31 mouse cellular contexts compared by ENCODE assay signal in the genomic region with DNA sequence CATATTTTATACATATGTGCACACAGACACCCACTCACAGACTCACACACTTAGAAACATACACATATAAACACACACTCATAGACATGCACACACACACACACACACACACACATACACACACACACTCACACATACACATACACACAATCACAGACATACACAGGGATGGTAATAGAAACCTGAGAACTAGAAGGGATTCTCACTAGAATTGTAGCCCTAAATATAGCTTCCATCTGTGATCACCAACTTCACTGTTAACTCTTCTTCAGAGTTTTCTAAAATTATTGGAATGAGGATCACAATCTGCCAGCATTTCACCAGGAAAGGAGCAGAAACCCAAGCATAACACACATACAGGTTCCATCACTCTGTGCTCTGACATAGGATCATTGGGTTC.
"Had no signal": no experiment of that assay in that cellular context is flagged by ENCODE, and none has a peak within 500 bp of the region (broad histone marks: within the 10 kb centered on the region; RNA-seq: fewer than 3 reads in every experiment).

No protein-coding gene starts in this region.

- H3K4me1 ChIP-seq: limb, embryonic 10.5 days; limb, embryonic 12.5 days; limb, embryonic 13.5 days; limb, embryonic 15.5 days; liver, embryonic 12.5 days; liver, embryonic 13.5 days; liver, embryonic 15.5 days; lung, embryonic 15.5 days; megakaryocyte, embryonic 14.5 days; midbrain, embryonic 10.5 days; midbrain, embryonic 12.5 days; midbrain, embryonic 13.5 days; midbrain, embryonic 15.5 days had no signal

- ATAC-seq: liver, embryonic 12.5 days; liver, postnatal 0 days; lung, postnatal 0 days; midbrain, embryonic 13.5 days; midbrain, embryonic 15.5 days; midbrain, embryonic 16.5 days had no signal

- H3K27ac ChIP-seq: limb, embryonic 10.5 days; limb, embryonic 12.5 days; limb, embryonic 13.5 days; limb, embryonic 15.5 days; liver, embryonic 12.5 days; liver, embryonic 13.5 days; liver, embryonic 14.5 days; liver, embryonic 15.5 days; lung, embryonic 15.5 days; macrophage; midbrain, embryonic 10.5 days; midbrain, embryonic 12.5 days; midbrain, embryonic 13.5 days; midbrain, embryonic 15.5 days had no signal

- H3K27me3 ChIP-seq: limb, embryonic 12.5 days; limb, embryonic 13.5 days; limb, embryonic 15.5 days; liver, embryonic 12.5 days; liver, embryonic 13.5 days; liver, embryonic 15.5 days; lung, embryonic 15.5 days; megakaryocyte, embryonic 14.5 days; midbrain, embryonic 12.5 days; midbrain, embryonic 13.5 days; midbrain, embryonic 15.5 days had no signal

- H3K9me3 ChIP-seq: limb, embryonic 10.5 days; limb, embryonic 12.5 days; limb, embryonic 13.5 days; limb, embryonic 15.5 days; liver, embryonic 12.5 days; liver, embryonic 13.5 days; liver, embryonic 15.5 days; lung, embryonic 15.5 days; midbrain, embryonic 10.5 days; midbrain, embryonic 12.5 days; midbrain, embryonic 13.5 days; midbrain, embryonic 15.5 days had no signal

- H3K9ac ChIP-seq: limb, embryonic 12.5 days; limb, embryonic 13.5 days; limb, embryonic 15.5 days; liver, embryonic 12.5 days; liver, embryonic 13.5 days; liver, embryonic 14.5 days; liver, embryonic 15.5 days; liver, postnatal 0 days; lung, embryonic 14.5 days; lung, embryonic 15.5 days; midbrain, embryonic 12.5 days; midbrain, embryonic 13.5 days; midbrain, embryonic 15.5 days had no signal

- DNase-seq: left cerebral cortex, postnatal 4 days; liver; liver, embryonic 13.5 days; liver, postnatal 0 days; lung, adult 18-20 months; lung, adult 2 months; lung, embryonic 14.5 days; lung, postnatal 10 days; lung, postnatal 14 days; lung, postnatal 36 days; lung, postnatal 4 days; midbrain, embryonic 14.5 days had no signal

- H3K4me2 ChIP-seq: limb, embryonic 12.5 days; limb, embryonic 13.5 days; limb, embryonic 15.5 days; liver, embryonic 11.5 days; liver, embryonic 12.5 days; liver, embryonic 13.5 days; liver, embryonic 15.5 days; lung, embryonic 14.5 days; lung, embryonic 15.5 days; midbrain, embryonic 11.5 days; midbrain, embryonic 12.5 days; midbrain, embryonic 13.5 days; midbrain, embryonic 15.5 days had no signal

- H3K4me3 ChIP-seq: limb, embryonic 10.5 days; limb, embryonic 12.5 days; limb, embryonic 13.5 days; limb, embryonic 15.5 days; liver, embryonic 12.5 days; liver, embryonic 13.5 days; liver, embryonic 15.5 days; lung, embryonic 15.5 days; megakaryocyte, embryonic 14.5 days; midbrain, embryonic 10.5 days; midbrain, embryonic 12.5 days; midbrain, embryonic 13.5 days; midbrain, embryonic 15.5 days; myocyte had no signal

- H3K36me3 ChIP-seq: limb, embryonic 10.5 days; limb, embryonic 12.5 days; limb, embryonic 13.5 days; limb, embryonic 15.5 days; liver, embryonic 12.5 days; liver, embryonic 13.5 days; liver, embryonic 15.5 days; lung, embryonic 15.5 days; midbrain, embryonic 10.5 days; midbrain, embryonic 12.5 days; midbrain, embryonic 13.5 days; midbrain, embryonic 15.5 days had no signal
